Mouse (Mus musculus) kidney, embryonic 14.5 days (tissue): ENCODE data around the gene Nectin3. TPM values are rescaled to one million over a fixed set of nuclear protein-coding genes. Genes with fewer than 3 reads are reported as not detected.
A peak's percentile ranks its signal among the peaks of the same experiment; 100 is the strongest.

ENCODE experiments used
- ATAC-seq: fragments of 200-750 bp; cut with Nextera tagmentation; 2 replicates; pipeline ENCODE4 v1.8.0; 2017; ENCODE audit warnings: moderate number of reproducible peaks, mild to moderate bottlenecking, moderate TSS enrichment, moderate library complexity; ENCODE audit not compliant: low FRiP score, low TSS enrichment
- H3K27ac ChIP-seq: fragments of 300-500 bp; sonication (generic); 2 replicates; pipeline ENCODE4 v1.5.1; 2014; ENCODE audit warnings: low read depth, mild to moderate bottlenecking, low read length, moderate library complexity, mixed read lengths
- H3K27me3 ChIP-seq: fragments of 300-500 bp; sonication (generic); 2 replicates; pipeline ENCODE4 v1.6.1; 2014; ENCODE audit warnings: mild to moderate bottlenecking, low read length; ENCODE audit not compliant: control insufficient read depth, insufficient read depth
- H3K36me3 ChIP-seq: fragments of 300-500 bp; sonication (generic); 2 replicates; pipeline ENCODE4 v1.6.1; 2014; ENCODE audit warnings: low read length, mixed read lengths; ENCODE audit not compliant: control insufficient read depth, insufficient read depth
- H3K4me1 ChIP-seq: fragments of 300-500 bp; sonication (generic); 2 replicates; pipeline ENCODE4 v1.6.1; 2014; ENCODE audit warnings: low read length, mixed read lengths; ENCODE audit not compliant: control insufficient read depth, insufficient read depth
- H3K4me2 ChIP-seq: fragments of 300-500 bp; sonication (generic); replicated peaks from 2 replicates; pipeline ENCODE4 v1.6.1; 2014; ENCODE audit warnings: low read depth, mild to moderate bottlenecking, low read length
- H3K4me3 ChIP-seq: fragments of 300-500 bp; sonication (generic); 2 replicates; pipeline ENCODE4 v1.5.1; 2014; ENCODE audit warnings: mild to moderate bottlenecking, low read length
- H3K9ac ChIP-seq: fragments of 300-500 bp; sonication (generic); 2 replicates; pipeline ENCODE4 v1.6.1; 2014; ENCODE audit warnings: low read depth, mild to moderate bottlenecking, low read length, moderate library complexity
- H3K9me3 ChIP-seq: fragments of 300-500 bp; sonication (generic); 2 replicates; pipeline ENCODE4 v1.6.1; 2016; ENCODE audit warnings: low read length; ENCODE audit not compliant: control insufficient read depth
- WGBS: fragments of 180-500 bp; shearing (Covaris S2); extraction: QIAGEN DNeasy Blood & Tissue Kit; methylation state at CpG from one replicate; pipeline ENCODE4 v1.1.7; 2014; 5-methylcytosine and 5-hydroxymethylcytosine counted together
- polyA plus RNA-seq: library from polyadenylated mRNA; unstranded; fragments of >200 nt; fragmentation: Nextera tagmentation; extraction: Ambion mirVana; gene quantifications from 2 replicates; pipeline ENCODE4 v1.2.1, GENCODE M21; 2014

Nectin3 gene
- polyA plus RNA-seq, 1 experiment from 2014 or later: 50.9 TPM

- no peak overlapping the region for H3K9ac ChIP-seq
- 19% methylated on average over 3 of the region's 3 CpGs for WGBS
- peaks cover 21% of the 10 kb centered on the region; the same call in 1 of the 2 replicates for H3K36me3 ChIP-seq
- no peak for ATAC-seq
- H3K9me3 ChIP-seq: no peaks in the 10 kb centered on the region
- H3K4me3 ChIP-seq: no peak overlapping the region
- H3K4me2 ChIP-seq: no peak overlapping the region
- H3K27ac ChIP-seq: no peak overlapping the region
- H3K27me3 ChIP-seq: no peaks in the 10 kb centered on the region
- no peaks in the 10 kb centered on the region for H3K4me1 ChIP-seq
Measured at GRCm38 (mm10) chr16:46451421-46451820, 46.9 kb downstream of the Nectin3 start.

GRCm38 (mm10) chr16:46449013-46449412 is 49.3 kb downstream of the Nectin3 start:
- ATAC-seq: 0 out of 2 replicates have a peak, but pooled peaks have one; percentile 76
- Histone ChIP-seq H3K4me2 (no peak overlapping the region), H3K27me3 (no peaks in the 10 kb centered on the region), H3K4me3 (no peak overlapping the region), H3K4me1 (no peaks in the 10 kb centered on the region), H3K36me3 (peaks cover 9% of the 10 kb centered on the region; the same call in 1 of the 2 replicates), H3K27ac (no peak overlapping the region), H3K9me3 (no peaks in the 10 kb centered on the region), H3K9ac (no peak overlapping the region)
- WGBS: 47% methylated on average over 6 of the region's 6 CpGs

- H3K4me3 ChIP-seq: no peak overlapping the region
Measured at GRCm38 (mm10) chr16:46431317-46431716, 67.0 kb downstream of the Nectin3 start.

GRCm38 (mm10) chr16:46416177-46416576 is 82.1 kb downstream of the Nectin3 start:
- Histone ChIP-seq H3K9ac (no peak overlapping the region), H3K4me2 (no peak overlapping the region), H3K27me3 (no peaks in the 10 kb centered on the region), H3K4me1 (no peaks in the 10 kb centered on the region), H3K27ac (no peak overlapping the region), H3K36me3 (no peaks in the 10 kb centered on the region; the same call in 1 of the 2 replicates), H3K9me3 (no peaks in the 10 kb centered on the region), H3K4me3 (no peak overlapping the region)
- WGBS: 90% methylated on average over 3 of the region's 3 CpGs
- ATAC-seq: no peak

More at GRCm38 (mm10) chr16:46431317-46431716, 67.0 kb downstream of the Nectin3 start:
- Histone ChIP-seq H3K27ac (no peak overlapping the region), H3K36me3 (peaks cover 22% of the 10 kb centered on the region), H3K4me2 (no peak overlapping the region), H3K4me1 (no peaks in the 10 kb centered on the region), H3K9me3 (no peaks in the 10 kb centered on the region), H3K27me3 (no peaks in the 10 kb centered on the region), H3K9ac (no peak overlapping the region)
- ATAC-seq: no peak
- 62% methylated on average over 5 of the region's 5 CpGs for WGBS

GRCm38 (mm10) chr16:46410739-46411057 is 87.6 kb downstream of the Nectin3 start:
- H3K4me1 ChIP-seq: no peaks in the 10 kb centered on the region
- no peaks in the 10 kb centered on the region; the same call in 1 of the 2 replicates for H3K36me3 ChIP-seq
- H3K27ac ChIP-seq: no peak overlapping the region
- no peak for ATAC-seq
- H3K9me3 ChIP-seq: no peaks in the 10 kb centered on the region
- WGBS: 89% methylated on average over 3 of the region's 3 CpGs
- no peaks in the 10 kb centered on the region for H3K27me3 ChIP-seq
- no peak overlapping the region for H3K4me2 ChIP-seq
- no peak overlapping the region for H3K9ac ChIP-seq
- no peak overlapping the region for H3K4me3 ChIP-seq

- ATAC-seq: no peak
- no peaks in the 10 kb centered on the region for H3K36me3 ChIP-seq
- H3K27ac ChIP-seq: no peak overlapping the region
- H3K27me3 ChIP-seq: no peaks in the 10 kb centered on the region
- 89% methylated on average over 6 of the region's 6 CpGs for WGBS
- H3K4me2 ChIP-seq: no peak overlapping the region
- no peaks in the 10 kb centered on the region for H3K9me3 ChIP-seq
- H3K4me3 ChIP-seq: no peak overlapping the region
- no peak overlapping the region for H3K9ac ChIP-seq
- H3K4me1 ChIP-seq: no peaks in the 10 kb centered on the region
Measured at GRCm38 (mm10) chr16:46410053-46410738, 88.1 kb downstream of the Nectin3 start.

GRCm38 (mm10) chr16:46407997-46408396 is 90.3 kb downstream of the Nectin3 start:
- H3K4me3 ChIP-seq: no peak overlapping the region
- H3K27me3 ChIP-seq: no peaks in the 10 kb centered on the region
- H3K36me3 ChIP-seq: no peaks in the 10 kb centered on the region
- H3K4me1 ChIP-seq: no peaks in the 10 kb centered on the region
- H3K9me3 ChIP-seq: no peaks in the 10 kb centered on the region
- H3K4me2 ChIP-seq: no peak overlapping the region
- WGBS: 90% methylated on average over 15 of the region's 15 CpGs
- H3K9ac ChIP-seq: no peak overlapping the region
- no peak for ATAC-seq
- no peak overlapping the region for H3K27ac ChIP-seq

- 88% methylated on average over 7 of the region's 7 CpGs for WGBS
- Histone ChIP-seq H3K9me3 (no peaks in the 10 kb centered on the region), H3K27me3 (no peaks in the 10 kb centered on the region), H3K36me3 (no peaks in the 10 kb centered on the region), H3K4me1 (no peaks in the 10 kb centered on the region), H3K9ac (no peak overlapping the region), H3K4me3 (no peak overlapping the region), H3K27ac (no peak overlapping the region), H3K4me2 (no peak overlapping the region)
- no peak for ATAC-seq
Measured at GRCm38 (mm10) chr16:46406844-46407639, 91.3 kb downstream of the Nectin3 start.

- ATAC-seq: no peak
- H3K36me3 ChIP-seq: no peaks in the 10 kb centered on the region
- no peaks in the 10 kb centered on the region for H3K9me3 ChIP-seq
- no peak overlapping the region for H3K9ac ChIP-seq
- H3K27ac ChIP-seq: no peak overlapping the region
- WGBS: 77% methylated on average over 4 of the region's 4 CpGs
- no peaks in the 10 kb centered on the region for H3K4me1 ChIP-seq
- no peak overlapping the region for H3K4me3 ChIP-seq
- no peaks in the 10 kb centered on the region for H3K27me3 ChIP-seq
- no peak overlapping the region for H3K4me2 ChIP-seq
Measured at GRCm38 (mm10) chr16:46397945-46398344, 100.4 kb downstream of the Nectin3 start.
